Mouse (Mus musculus) adrenal gland, adult 2 months (tissue): ENCODE results near the gene Spire2. TPM values are rescaled to one million over a fixed set of nuclear protein-coding genes. Genes with fewer than 3 reads are reported as not detected.

ENCODE experiments used
- DNase-seq: peaks from one replicate; pipeline ENCODE4 v3.0.0; 2021
- polyA plus RNA-seq: library from polyadenylated mRNA; depleted of rRNA; stranded (reverse); fragments of >200 nt; gene quantifications from 2 replicates; pipeline ENCODE4 v1.2.3, GENCODE M21; 2012; rRNA removed
- total RNA-seq, 2 experiments: library from RNA; stranded (reverse); gene quantifications; 2 replicates each; pipeline ENCODE4 v1.2.3; 2021

Gene Spire2
- total and polyA plus RNA-seq, 3 experiments: 0.93 to 2.6 (median 1.4) TPM

DNA sequence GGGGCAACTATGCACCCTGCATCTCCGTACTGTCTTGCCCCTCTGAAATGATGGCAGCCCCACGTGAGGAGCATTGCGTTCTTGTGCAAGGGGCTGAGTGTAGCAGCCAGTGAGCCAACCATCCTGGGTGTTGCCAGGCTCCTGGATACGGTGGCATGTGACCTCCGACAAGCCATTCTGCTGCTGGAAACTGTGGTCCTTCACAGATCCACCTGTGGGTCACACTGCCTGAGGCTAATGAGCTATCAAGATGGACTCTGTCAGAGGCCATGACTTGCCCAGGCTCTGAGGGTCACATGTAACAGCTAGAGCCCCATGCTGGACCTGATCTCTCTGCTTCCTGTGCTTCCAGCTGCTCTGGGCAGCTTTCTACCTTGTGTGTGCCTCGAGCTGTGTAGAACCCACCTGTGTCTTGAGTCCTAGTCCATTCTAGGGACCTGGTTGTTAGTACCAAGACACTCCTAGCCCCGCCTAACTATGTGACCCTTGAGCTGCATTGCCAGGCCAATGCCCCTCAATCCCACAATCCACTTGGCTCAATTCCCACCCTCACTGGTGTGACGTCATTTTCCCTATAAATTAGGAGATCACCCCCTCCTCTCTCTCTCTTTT is 84.5 kb downstream of the Spire2 start:
- DNase-seq: no peak

Other genes starting within 250 kb of the Spire2 start
- 100 to 1,000 TPM; 419 to 701 TPM for gene Rpl13, start 230.4 kb upstream of the Spire2 start, total RNA-seq
- gene Rpl13, start 230.4 kb upstream of the Spire2 start, polyA plus RNA-seq: 2,347 and 2,800 TPM in 2 replicates
- gene Cpne7, start 215.3 kb upstream of the Spire2 start, total RNA-seq: 1 to 10 TPM; 3.8 to 5.7 TPM
- 5.1 and 6.1 TPM in 2 replicates for gene Cpne7, start 215.3 kb upstream of the Spire2 start, polyA plus RNA-seq
- gene Sult5a1, start 174.4 kb upstream of the Spire2 start, total RNA-seq: 10 to 100 TPM in 1 of 2 experiments, 1 to 10 TPM in 1; 7.6 to 10.1 TPM
- 18.8 and 20.4 TPM in 2 replicates for gene Sult5a1, start 174.4 kb upstream of the Spire2 start, polyA plus RNA-seq
- 10 to 100 TPM; 52.8 to 57.4 TPM for gene Dpep1, start 146.5 kb upstream of the Spire2 start, total RNA-seq
- gene Dpep1, start 146.5 kb upstream of the Spire2 start, polyA plus RNA-seq: 50.3 and 62.4 TPM in 2 replicates
- gene Chmp1a, start 120.0 kb upstream of the Spire2 start, total RNA-seq: 100 to 1,000 TPM; 104 to 107 TPM
- gene Chmp1a, start 120.0 kb upstream of the Spire2 start, polyA plus RNA-seq: 102 and 105 TPM in 2 replicates
- 1 to 10 TPM; 1.0 to 6.9 TPM for gene Spata33, start 119.9 kb upstream of the Spire2 start, total RNA-seq
- gene Spata33, start 119.9 kb upstream of the Spire2 start, polyA plus RNA-seq: 0.70 and 0.71 TPM in 2 replicates
- 10 to 100 TPM; 51.0 to 53.6 TPM for gene Cdk10, start 107.9 kb upstream of the Spire2 start, total RNA-seq
- 63.8 and 67.8 TPM in 2 replicates for gene Cdk10, start 107.9 kb upstream of the Spire2 start, polyA plus RNA-seq
- 10 to 100 TPM; 12.3 to 15.6 TPM for gene Spata2l, start 96.5 kb upstream of the Spire2 start, total RNA-seq
- 37.1 and 62.5 TPM in 2 replicates for gene Spata2l, start 96.5 kb upstream of the Spire2 start, polyA plus RNA-seq
- 10 to 100 TPM; 19.8 to 21.5 TPM for gene Zfp276, start 78.5 kb upstream of the Spire2 start, total RNA-seq
- gene Zfp276, start 78.5 kb upstream of the Spire2 start, polyA plus RNA-seq: 45.0 and 45.6 TPM in 2 replicates
- gene Vps9d1, start 78.4 kb upstream of the Spire2 start, total RNA-seq: 10 to 100 TPM; 29.4 to 34.0 TPM
- gene Vps9d1, start 78.4 kb upstream of the Spire2 start, polyA plus RNA-seq: 161 and 188 TPM in 2 replicates
- 1 to 10 TPM; 3.6 to 7.2 TPM for gene Fanca, start 14.1 kb upstream of the Spire2 start, total RNA-seq
- 8.1 and 10.2 TPM in 2 replicates for gene Fanca, start 14.1 kb upstream of the Spire2 start, polyA plus RNA-seq
- gene Tcf25, start 41.0 kb downstream of the Spire2 start, total RNA-seq: 100 to 1,000 TPM; 230 to 235 TPM
- gene Tcf25, start 41.0 kb downstream of the Spire2 start, polyA plus RNA-seq: 151 and 158 TPM in 2 replicates
- gene Mc1r, start 74.4 kb downstream of the Spire2 start, total RNA-seq: not detected
- not detected in 2 replicates for gene Mc1r, start 74.4 kb downstream of the Spire2 start, polyA plus RNA-seq
- gene Tubb3, start 78.7 kb downstream of the Spire2 start, total RNA-seq: 1 to 10 TPM; 2.4 to 8.3 TPM
- 3.8 and 21.1 TPM in 2 replicates for gene Tubb3, start 78.7 kb downstream of the Spire2 start, polyA plus RNA-seq
- gene Def8, start 90.8 kb downstream of the Spire2 start, total RNA-seq: 10 to 100 TPM; 26.0 to 31.7 TPM
- 24.0 and 24.6 TPM in 2 replicates for gene Def8, start 90.8 kb downstream of the Spire2 start, polyA plus RNA-seq
- gene Afg3l1, start 145.2 kb downstream of the Spire2 start, total RNA-seq: 10 to 100 TPM; 44.0 to 73.7 TPM
- gene Afg3l1, start 145.2 kb downstream of the Spire2 start, polyA plus RNA-seq: 23.2 and 25.2 TPM in 2 replicates
- gene Dbndd1, start 182.8 kb downstream of the Spire2 start, total RNA-seq: under 1 TPM; 0.37 to 0.73 TPM
- gene Dbndd1, start 182.8 kb downstream of the Spire2 start, polyA plus RNA-seq: 1.0 and 1.1 TPM in 2 replicates
- gene Gas8, start 186.1 kb downstream of the Spire2 start, total RNA-seq: 10 to 100 TPM; 11.6 to 14.5 TPM
- 5.1 and 6.6 TPM in 2 replicates for gene Gas8, start 186.1 kb downstream of the Spire2 start, polyA plus RNA-seq